Mouse (Mus musculus) c-Kit-negative CD71-positive TER-119-positive erythroid progenitor cells, embryonic 14.5 days (primary cell): ENCODE measurements around the gene Adpgk.
"Not testable (repeated sequence)": the region's sequence is repeated elsewhere in the genome, so short reads cannot be mapped to it uniquely, and the experiment has no call there.

Experiments
- DNase-seq: peaks from one replicate; pipeline ENCODE4 v3.0.0-alpha.2; 2013; ENCODE audit warnings: low read depth, low spot score

Gene Adpgk

GRCm38 (mm10) chr9:59288685-59289410 is 2.5 kb upstream of the Adpgk start:
- DNase-seq, result no peak

GRCm38 (mm10) chr9:59289529-59290115 is 1.7 kb upstream of the Adpgk start:
- no peak for DNase-seq

- no peak for DNase-seq
Measured at GRCm38 (mm10) chr9:59291688-59292492, 532 bp downstream of the Adpgk start.

GRCm38 (mm10) chr9:59292493-59292875 is 1.1 kb downstream of the Adpgk start:
- DNase-seq, result no peak

- no peak for DNase-seq
Measured at GRCm38 (mm10) chr9:59296419-59296818, 5.1 kb downstream of the Adpgk start.

GRCm38 (mm10) chr9:59307890-59308289 is 16.5 kb downstream of the Adpgk start:
- DNase-seq, result no peak

- no peak for DNase-seq
Measured at GRCm38 (mm10) chr9:59310582-59311283, 19.4 kb downstream of the Adpgk start.

- DNase-seq, result no peak
Measured at GRCm38 (mm10) chr9:59311284-59311670, 19.9 kb downstream of the Adpgk start.

- DNase-seq, result no peak
Measured at GRCm38 (mm10) chr9:59316206-59316605, 24.8 kb downstream of the Adpgk start.

GRCm38 (mm10) chr9:59324351-59324750 is 33.0 kb downstream of the Adpgk start:
- no peak for DNase-seq

- DNase-seq, result no peak
Measured at GRCm38 (mm10) chr9:59330055-59330454, 38.7 kb downstream of the Adpgk start.

GRCm38 (mm10) chr9:59336539-59336938 is 45.2 kb downstream of the Adpgk start:
- DNase-seq, result no peak

GRCm38 (mm10) chr9:59337889-59338288 is 46.5 kb downstream of the Adpgk start:
- DNase-seq, result no peak

- no peak for DNase-seq
Measured at GRCm38 (mm10) chr9:59338411-59338810, 47.1 kb downstream of the Adpgk start.

- DNase-seq, result no peak
Measured at GRCm38 (mm10) chr9:59339107-59339506, 47.7 kb downstream of the Adpgk start.

- no peak for DNase-seq
Measured at GRCm38 (mm10) chr9:59340002-59340401, 48.6 kb downstream of the Adpgk start.

GRCm38 (mm10) chr9:59346176-59346575 is 54.8 kb downstream of the Adpgk start:
- no peak for DNase-seq

- peak; percentile 4 for DNase-seq
Measured at GRCm38 (mm10) chr9:59352586-59353252, 61.4 kb downstream of the Adpgk start.

- DNase-seq, result peak; percentile 85
Measured at GRCm38 (mm10) chr9:59353253-59353639, 61.9 kb downstream of the Adpgk start, which contains the start of gene Bbs4. Bbs4 (minus strand) TSS chr9:59353508.

- not testable (repeated sequence) for DNase-seq
Measured at GRCm38 (mm10) chr9:59358041-59358440, 66.7 kb downstream of the Adpgk start.

GRCm38 (mm10) chr9:59360487-59360886 is 69.1 kb downstream of the Adpgk start:
- DNase-seq, result not testable (repeated sequence)
